Mouse (Mus musculus): ENCODE measurements around the gene Abcb8.

Gene Abcb8

DNA sequence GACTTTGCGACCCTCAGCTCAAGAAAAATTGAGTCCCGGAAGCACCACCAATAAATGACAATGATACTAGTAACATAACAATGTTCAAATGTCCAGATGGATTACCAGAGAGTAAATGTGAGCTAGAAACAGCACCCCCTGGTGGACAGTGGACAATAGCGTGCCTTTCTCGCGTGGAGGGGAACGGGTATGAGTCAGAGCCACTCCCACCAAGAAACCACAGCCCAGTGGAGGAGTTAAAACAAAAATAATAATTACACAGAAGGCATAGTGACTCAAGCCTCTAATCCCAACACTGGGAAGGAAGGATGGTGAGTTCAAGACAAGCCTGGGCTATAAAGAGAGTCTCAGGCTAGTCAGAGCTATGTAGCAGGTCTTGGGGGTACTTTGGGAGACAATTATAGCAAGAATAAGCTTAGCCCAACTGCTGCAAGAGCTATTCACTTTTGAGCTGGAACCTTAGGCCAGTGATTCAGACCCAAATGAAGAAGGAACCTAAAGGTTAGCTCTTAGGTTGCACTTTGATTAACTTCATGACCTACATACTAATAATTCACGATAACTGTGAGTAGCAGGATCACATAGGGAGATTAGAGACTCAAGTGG lies at the start of gene Abcb8:
Gene Abcb8 (plus strand): TSS at position 272 of the 606 bp plus-strand sequence.
- peak; percentile 63 to 82 for DNase-seq (ENCODE audit: low spot score in 2 of 2)

DNA sequence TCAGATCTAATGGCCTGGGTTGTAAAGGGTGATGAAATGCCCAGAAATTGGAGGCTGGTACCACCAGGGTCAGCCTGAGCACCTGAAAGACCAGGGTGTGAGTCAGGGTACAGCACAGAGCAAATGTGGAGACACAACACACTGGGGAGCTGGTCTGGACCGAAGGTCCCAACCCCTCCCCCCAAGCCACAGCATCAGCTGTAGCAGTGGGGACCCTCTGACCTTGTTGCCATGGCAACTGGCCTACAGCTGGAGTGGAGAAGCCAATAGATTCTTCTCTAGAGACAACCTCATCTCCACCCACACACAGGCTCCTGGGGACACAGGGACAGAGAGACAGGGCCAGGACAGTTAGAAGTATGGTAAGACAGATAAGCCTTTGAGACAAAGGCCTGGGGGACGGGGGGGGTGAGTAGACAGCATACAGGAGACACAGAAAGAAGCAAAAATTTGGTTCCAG lies 49.5 kb upstream of the Abcb8 start:
- DNase-seq (ENCODE audit: low spot score in 2 of 2): no peak

DNA sequence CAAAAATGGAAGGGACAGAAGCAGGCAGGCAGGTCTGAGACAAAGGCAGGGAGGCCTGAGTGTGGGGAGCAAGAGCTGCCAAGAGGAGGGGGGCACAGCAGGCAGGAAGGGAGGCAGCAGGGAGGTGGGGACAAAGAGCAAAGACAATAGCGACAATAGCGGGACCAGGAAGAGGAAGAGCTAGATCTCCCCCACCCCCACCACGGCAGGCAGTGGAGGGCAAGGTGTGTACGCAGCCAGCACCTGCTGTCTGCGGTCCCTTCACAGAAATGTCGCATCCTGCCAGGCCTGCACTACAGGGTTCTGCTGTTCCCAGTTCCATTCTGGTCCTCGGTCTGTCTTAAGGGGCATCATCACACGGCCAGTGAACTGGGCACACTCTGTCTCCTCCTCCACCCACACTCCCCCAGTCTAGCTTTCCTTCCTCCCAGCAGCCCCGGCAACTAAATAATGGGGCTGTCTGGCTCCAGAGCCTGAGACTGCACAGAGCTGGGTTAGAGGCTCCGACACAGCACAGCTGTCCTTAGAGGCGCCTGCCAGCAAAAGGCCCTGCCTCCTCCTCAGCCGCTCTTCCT lies 48.9 kb upstream of the Abcb8 start:
- no peak for DNase-seq (ENCODE audit: low spot score in 2 of 2)

GRCm38 (mm10) chr5:24346313-24346712 lies 47.1 kb upstream of the Abcb8 start:
- no peak for DNase-seq (ENCODE audit: low spot score in 2 of 2)

DNA sequence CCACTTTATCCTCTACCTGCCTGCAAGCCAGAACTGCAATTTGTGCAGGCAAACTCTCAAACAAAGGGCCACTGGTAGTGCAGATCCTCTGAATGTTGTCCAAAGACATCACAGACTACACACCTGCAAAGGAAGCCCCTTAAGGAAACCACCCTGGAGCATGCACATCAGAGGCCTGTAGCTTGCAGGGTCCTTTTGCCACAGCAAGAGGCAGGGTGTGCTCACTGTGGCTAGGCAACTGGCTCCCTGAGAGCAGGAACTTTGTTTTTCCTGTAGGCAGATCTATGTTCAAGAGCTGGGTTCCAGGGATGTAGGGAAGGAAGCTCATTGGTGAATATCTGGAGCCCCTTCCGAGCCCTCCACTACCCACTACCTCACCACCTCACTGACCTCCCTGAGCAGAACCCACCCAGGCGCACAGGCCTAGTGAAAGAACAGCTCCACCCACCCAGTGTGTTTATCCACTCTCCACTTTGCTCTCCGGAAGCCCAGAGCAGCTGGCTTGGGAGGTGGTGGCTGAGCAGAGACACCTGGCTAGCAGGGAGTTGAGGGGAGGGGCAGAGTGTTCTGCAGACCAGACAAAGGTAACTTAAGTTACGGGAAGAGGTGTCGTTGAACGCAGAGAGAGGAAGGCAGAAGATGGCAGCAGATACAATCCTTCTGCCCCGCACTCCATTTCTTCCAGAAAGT lies 46.1 kb upstream of the Abcb8 start:
- no peak for DNase-seq (ENCODE audit: low spot score in 2 of 2)

DNA sequence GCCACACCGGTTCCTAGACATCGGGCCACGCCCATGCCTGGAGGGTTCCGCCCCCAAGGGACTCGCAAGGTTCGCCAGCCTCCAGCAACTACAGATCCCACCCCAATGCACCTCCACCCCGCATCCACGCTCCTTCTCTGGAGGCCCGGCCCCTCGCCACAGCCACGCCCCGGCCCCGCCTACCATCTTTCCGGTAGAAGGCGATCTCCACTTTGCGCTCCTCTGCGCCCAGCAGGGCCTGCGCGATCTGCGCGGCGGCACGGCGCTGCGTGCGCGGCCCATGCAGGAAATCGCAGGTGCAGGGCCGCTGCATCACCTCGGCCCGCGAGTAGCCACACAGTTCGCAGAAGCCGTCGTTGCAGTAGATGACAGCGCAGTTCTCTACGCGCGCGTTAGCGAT lies 45.3 kb upstream of the Abcb8 start:
- peak; percentile 53 to 71 for DNase-seq (ENCODE audit: low spot score in 2 of 2)

DNA sequence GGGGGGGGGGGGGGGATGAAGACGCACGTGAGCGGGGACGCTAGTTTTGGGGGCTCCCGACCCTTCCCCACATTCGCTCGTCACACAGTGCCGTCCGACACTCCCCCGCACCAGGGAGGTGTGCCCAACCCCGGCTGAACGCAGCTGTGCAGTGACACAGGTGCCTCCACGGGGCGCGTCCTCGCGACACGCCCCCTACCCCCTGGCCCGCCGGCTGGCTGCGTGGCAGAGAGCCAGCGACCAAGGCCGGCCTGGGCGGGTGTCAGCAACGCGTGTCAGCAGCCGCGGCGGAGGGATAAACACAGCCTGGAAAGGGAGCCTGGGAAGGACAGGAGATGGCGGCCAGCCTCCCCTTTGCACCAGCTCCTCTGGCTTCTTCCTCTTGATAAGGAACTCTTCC lies 44.9 kb upstream of the Abcb8 start:
- DNase-seq (ENCODE audit: low spot score in 2 of 2): no peak

DNA sequence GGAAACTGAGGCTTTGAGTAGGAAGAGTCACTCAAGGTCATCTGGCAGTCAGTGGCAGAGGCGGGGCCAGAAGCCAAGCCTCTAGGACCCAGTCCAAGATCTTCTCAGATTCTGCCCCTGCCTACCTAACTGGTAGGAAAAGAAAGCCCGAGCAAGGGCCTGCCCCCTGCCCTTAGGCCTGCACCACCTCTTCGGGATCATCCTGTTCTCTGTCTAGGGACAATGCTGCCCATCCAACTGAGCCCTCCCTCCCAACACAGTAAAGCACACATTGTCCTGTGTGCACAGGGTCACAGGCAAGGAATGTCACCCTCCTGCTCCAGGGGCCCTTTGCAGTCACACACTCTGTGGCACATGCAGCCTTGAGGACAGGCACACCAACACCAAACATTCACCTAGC lies 43.4 kb upstream of the Abcb8 start:
- no peak for DNase-seq (ENCODE audit: low spot score in 2 of 2)

DNA sequence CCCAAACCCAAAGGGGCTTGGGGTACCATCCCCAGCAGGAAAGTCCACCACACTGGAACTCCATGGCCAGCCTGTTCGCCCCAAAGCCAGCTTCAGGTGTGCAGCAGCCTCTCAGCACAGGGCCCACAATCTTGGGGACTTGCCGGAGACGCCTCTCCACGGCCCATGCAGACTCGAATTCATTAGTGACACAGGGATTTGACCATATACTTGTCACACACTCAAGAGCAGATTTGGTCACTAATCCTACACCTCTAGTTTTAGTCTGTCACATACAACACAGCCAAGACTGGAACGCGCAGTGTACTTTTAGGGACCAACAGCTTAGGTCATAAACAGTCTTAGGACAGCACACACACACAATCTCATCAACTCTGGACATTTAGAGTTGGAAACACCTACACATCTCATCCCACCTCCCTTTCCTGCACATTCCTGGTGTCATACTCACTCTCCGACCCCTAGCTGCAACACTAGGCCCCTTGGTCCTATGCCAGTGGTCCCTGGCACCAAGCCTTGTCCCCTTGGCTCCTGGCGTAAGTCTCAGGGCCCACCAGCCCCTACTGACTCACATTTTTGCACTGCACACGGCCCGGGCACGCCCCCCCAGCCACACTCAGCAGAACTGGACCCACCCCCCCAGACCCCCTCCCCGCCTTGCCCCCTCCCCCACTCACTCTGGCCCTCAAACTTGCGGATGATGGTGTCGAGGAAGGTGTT lies 42.8 kb upstream of the Abcb8 start:
- no peak for DNase-seq (ENCODE audit: low spot score in 2 of 2)

- DNase-seq (ENCODE audit: low spot score in 2 of 2): no peak
Measured at GRCm38 (mm10) chr5:24351278-24351677, 42.2 kb upstream of the Abcb8 start, which contains the start of gene Kcnh2. Kcnh2 (minus strand) TSS chr5:24351604.

- DNase-seq (ENCODE audit: low spot score in 2 of 2): peak in 1 of 2 experiments; percentile 60
Measured at GRCm38 (mm10) chr5:24351701-24352171, 41.7 kb upstream of the Abcb8 start.

DNA sequence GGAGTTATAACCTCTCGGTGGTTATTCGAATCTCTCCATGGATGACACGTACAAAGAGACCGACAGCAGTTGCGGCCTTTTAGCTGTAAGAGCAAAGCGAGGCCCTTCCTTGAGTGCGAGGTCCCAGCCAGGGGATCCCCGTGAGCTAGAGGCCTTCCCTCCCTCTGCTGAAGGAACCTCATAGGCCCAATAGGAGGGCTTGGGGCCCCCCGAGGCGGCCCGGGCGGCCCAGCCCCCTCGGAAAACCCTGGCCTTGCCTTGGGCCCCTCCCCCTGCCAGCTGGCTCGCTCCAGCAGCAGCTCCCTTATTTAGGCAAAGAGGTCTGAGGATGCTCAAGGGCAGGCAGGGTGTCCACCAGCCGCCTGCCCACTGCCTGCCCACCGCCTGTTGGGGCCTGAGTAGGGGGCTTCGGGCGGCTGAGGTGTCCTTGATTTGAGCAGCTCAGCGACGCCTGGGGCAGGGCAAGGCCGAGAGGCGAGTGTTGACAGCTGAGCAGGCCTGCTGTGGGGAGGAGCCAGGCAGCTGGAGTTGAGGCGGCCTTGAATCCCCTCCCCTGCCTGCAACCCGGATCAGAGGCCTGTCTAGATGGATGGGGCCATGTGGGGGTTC lies 41.1 kb upstream of the Abcb8 start:
- no peak for DNase-seq (ENCODE audit: low spot score in 2 of 2)

GRCm38 (mm10) chr5:24353327-24353726 lies 40.1 kb upstream of the Abcb8 start:
- DNase-seq (ENCODE audit: low spot score in 2 of 2): no peak

DNA sequence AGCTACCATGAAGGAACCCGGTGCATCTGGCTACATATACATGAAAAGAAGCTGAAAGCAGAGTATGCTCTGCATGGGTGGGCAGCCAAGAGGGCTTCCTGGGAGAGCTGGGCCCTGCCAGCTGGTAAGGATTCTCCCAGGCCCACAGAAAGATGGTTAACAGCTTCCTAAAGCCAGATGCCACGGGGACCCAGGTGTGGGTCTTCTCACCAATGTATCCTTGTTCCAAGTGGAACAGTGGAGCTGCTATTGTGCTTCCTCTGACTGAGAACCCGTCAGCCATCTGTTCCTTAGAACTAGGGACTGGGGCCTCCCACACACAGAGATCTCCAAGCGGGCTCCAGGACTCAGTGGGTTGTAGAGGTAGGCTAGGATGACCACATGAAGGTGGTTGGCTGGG lies 36.7 kb upstream of the Abcb8 start:
- DNase-seq (ENCODE audit: low spot score in 2 of 2): no peak

DNA sequence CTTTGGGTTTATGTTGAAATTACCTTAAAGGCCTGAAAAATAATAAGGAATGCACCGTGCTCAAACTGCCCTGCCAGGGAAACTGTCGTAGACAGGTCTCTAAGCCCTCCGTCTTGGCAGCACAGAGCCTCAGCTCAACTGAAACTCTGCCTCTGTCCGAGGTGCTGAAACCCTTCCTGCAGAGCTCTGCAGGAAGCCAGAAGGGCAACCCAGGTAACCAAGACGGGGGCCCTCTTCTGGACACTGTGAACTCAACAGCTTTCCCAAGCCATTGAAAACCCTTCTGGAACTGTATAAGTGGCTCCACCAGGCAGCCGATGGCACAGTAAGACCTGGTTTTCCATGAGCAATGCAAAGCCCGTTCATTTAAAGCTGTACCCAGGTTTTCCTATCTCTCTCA lies 36.0 kb upstream of the Abcb8 start:
- peak; percentile 35 to 61 for DNase-seq (ENCODE audit: low spot score in 2 of 2)

DNA sequence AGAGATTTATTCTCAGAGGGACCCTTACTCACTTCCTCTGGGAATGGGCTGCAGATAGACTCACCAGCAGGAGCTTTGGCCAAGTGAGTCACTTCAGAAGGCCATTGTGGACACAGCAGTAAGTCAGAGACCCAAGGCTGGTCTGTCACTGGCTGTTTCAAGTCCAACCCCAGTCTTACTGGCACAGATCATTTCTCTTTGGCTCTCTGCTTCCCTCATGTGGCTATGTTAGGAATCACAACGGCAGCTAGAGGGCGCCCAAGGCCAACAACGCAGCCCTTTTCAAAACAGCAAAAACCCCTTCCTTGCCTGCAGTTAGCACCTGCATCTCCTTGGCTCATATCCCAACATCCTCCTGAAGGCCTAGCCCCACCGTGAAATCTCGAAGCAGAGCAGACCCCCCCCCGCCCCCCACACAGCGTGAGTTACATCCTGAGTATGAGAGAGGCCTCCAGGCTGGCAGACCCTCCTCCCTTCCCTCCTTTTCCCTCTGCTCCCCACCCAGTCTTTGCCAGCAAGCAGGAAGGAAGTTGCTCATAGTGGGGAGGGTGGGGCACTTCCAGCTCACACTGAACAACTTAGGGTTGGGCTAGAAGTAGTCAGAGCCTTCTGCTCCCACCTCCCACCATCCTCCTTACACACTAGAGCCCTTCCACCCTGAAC lies 32.5 kb upstream of the Abcb8 start:
- DNase-seq (ENCODE audit: low spot score in 2 of 2): peak; percentile 76 to 81

- no peak for DNase-seq (ENCODE audit: low spot score in 2 of 2)
Measured at GRCm38 (mm10) chr5:24363467-24363866, 30.0 kb upstream of the Abcb8 start.

DNA sequence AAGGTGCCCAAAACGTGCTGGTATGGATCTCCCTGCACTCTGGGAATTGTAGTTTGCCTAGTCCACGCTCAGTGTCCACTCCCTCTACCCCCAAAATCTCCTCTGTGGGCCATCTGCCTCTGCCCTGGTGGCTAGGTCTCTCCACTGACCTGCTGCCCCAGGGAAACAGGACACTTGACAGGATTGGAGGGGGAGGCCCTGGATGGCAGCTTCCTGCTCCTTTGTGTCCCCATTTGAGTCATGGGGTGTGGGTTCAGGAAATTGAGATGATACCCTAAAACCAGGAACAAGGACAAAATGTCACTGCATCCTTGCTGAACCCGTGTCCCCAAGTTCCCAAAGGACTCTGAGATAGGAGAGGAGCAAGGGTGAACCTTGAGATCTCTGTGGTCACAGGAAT lies 29.4 kb upstream of the Abcb8 start:
- no peak for DNase-seq (ENCODE audit: low spot score in 2 of 2)

GRCm38 (mm10) chr5:24364508-24364907 lies 29.0 kb upstream of the Abcb8 start, which contains the start of gene Nos3:
Nos3 (plus strand) TSS chr5:24364810.
- DNase-seq (ENCODE audit: low spot score in 2 of 2): peak in 1 of 2 experiments; percentile 38

DNA sequence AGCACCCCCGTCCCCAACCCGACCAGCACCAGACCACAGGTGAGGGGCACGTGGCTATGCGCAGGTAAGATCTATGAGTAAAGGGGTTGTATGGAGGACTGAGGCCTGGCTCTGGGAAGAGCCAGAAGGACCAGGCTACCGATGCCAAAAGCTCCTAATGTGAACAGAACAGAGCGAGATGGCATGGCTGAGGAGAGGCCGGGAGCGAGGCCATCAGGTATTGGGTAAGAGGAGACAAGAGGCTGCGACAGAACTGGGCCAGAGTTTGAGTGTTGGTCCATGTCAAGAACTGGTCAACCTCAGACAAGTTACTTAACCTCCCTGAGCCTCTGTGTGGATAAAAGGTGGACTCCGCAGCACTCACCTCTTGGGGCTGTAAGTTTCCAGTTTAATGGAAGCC lies 28.5 kb upstream of the Abcb8 start:
- DNase-seq (ENCODE audit: low spot score in 2 of 2): peak in 1 of 2 experiments; percentile 41

GRCm38 (mm10) chr5:24365528-24365927 lies 27.9 kb upstream of the Abcb8 start:
- DNase-seq (ENCODE audit: low spot score in 2 of 2): no peak
